Mouse (Mus musculus): ENCODE measurements around the gene Abt1.

Gene Abt1

GRCm38 (mm10) chr13:23438521-23438920 lies 14.9 kb upstream of the Abt1 start:
- peak; percentile 41 for DNase-seq (ENCODE audit: low spot score)

GRCm38 (mm10) chr13:23437908-23438307 lies 14.2 kb upstream of the Abt1 start:
- peak; percentile 80 for DNase-seq (ENCODE audit: low spot score)

- no peak for DNase-seq (ENCODE audit: low spot score)
Observed at GRCm38 (mm10) chr13:23436861-23437822, 13.5 kb upstream of the Abt1 start.

- DNase-seq (ENCODE audit: low spot score), result no peak
Observed at GRCm38 (mm10) chr13:23436231-23436661, 12.6 kb upstream of the Abt1 start.

- no peak for DNase-seq (ENCODE audit: low spot score)
Observed at GRCm38 (mm10) chr13:23435676-23436075, 12.0 kb upstream of the Abt1 start.

GRCm38 (mm10) chr13:23435241-23435640 lies 11.6 kb upstream of the Abt1 start:
- no peak for DNase-seq (ENCODE audit: low spot score)

GRCm38 (mm10) chr13:23434426-23434825 lies 10.8 kb upstream of the Abt1 start:
- DNase-seq (ENCODE audit: low spot score), result no peak

- no peak for DNase-seq (ENCODE audit: low spot score)
Observed at GRCm38 (mm10) chr13:23433801-23434200, 10.1 kb upstream of the Abt1 start.

GRCm38 (mm10) chr13:23433206-23433605 lies 9.5 kb upstream of the Abt1 start:
- no peak for DNase-seq (ENCODE audit: low spot score)

GRCm38 (mm10) chr13:23432562-23433201 lies 9.0 kb upstream of the Abt1 start:
- peak; percentile 95 for DNase-seq (ENCODE audit: low spot score)

- peak; percentile 69 for DNase-seq (ENCODE audit: low spot score)
Observed at GRCm38 (mm10) chr13:23431351-23431771, 7.7 kb upstream of the Abt1 start.

GRCm38 (mm10) chr13:23430734-23431133 lies 7.1 kb upstream of the Abt1 start:
- DNase-seq (ENCODE audit: low spot score), result peak; percentile 56

- no peak for DNase-seq (ENCODE audit: low spot score)
Observed at GRCm38 (mm10) chr13:23429771-23430380, 6.2 kb upstream of the Abt1 start.

- no peak for DNase-seq (ENCODE audit: low spot score)
Observed at GRCm38 (mm10) chr13:23428166-23428993, 4.7 kb upstream of the Abt1 start.

GRCm38 (mm10) chr13:23427401-23427910 lies 3.8 kb upstream of the Abt1 start:
- DNase-seq (ENCODE audit: low spot score), result no peak

- DNase-seq (ENCODE audit: low spot score), result no peak
Observed at GRCm38 (mm10) chr13:23426922-23427321, 3.3 kb upstream of the Abt1 start.

GRCm38 (mm10) chr13:23426335-23426734 lies 2.7 kb upstream of the Abt1 start:
- no peak for DNase-seq (ENCODE audit: low spot score)

GRCm38 (mm10) chr13:23425505-23425904 lies 1.8 kb upstream of the Abt1 start:
- no peak for DNase-seq (ENCODE audit: low spot score)

- DNase-seq (ENCODE audit: low spot score), result no peak
Observed at GRCm38 (mm10) chr13:23424494-23425325, 1.0 kb upstream of the Abt1 start.

GRCm38 (mm10) chr13:23424052-23424380 lies 350 bp upstream of the Abt1 start:
- no peak for DNase-seq (ENCODE audit: low spot score)

GRCm38 (mm10) chr13:23422351-23422750 lies 1.3 kb downstream of the Abt1 start:
- DNase-seq (ENCODE audit: low spot score), result no peak

All from ovary, postnatal 10 days (tissue).